Mouse (Mus musculus) ES-E14 (cell line): ENCODE data around the gene Kbtbd2. TPM values are rescaled to one million over a fixed set of nuclear protein-coding genes. Genes with fewer than 3 reads are reported as not detected.
A peak's percentile ranks its signal among the peaks of the same experiment; 100 is the strongest.

Source experiments
- DNase-seq: peaks from one replicate; pipeline ENCODE4 v3.0.0-alpha.2; 2013; ENCODE audit warnings: low read depth, low spot score
- H3K27ac ChIP-seq: 2 replicates; pipeline ENCODE4 v1.5.1; 2012; ENCODE audit warnings: low read depth, mild to moderate bottlenecking, low read length, moderate library complexity, mixed read lengths; ENCODE audit not compliant: poor library complexity, insufficient read depth, severe bottlenecking
- H3K36me3 ChIP-seq: 2 replicates; pipeline ENCODE4 v1.6.1; 2012; ENCODE audit warnings: mild to moderate bottlenecking, low read length, moderate library complexity, mixed read lengths; ENCODE audit not compliant: control insufficient read depth, poor library complexity, insufficient read depth, severe bottlenecking
- H3K4me1 ChIP-seq, 2 experiments: fragments of 150-350 bp in 1 of 2; sonication (generic) in 1 of 2; 2 replicates each; pipeline ENCODE4 v1.6.1; 2012; ENCODE audit warnings: low read length in 2 of 2, mild to moderate bottlenecking in 1 of 2, mixed read lengths in 1 of 2; ENCODE audit not compliant: control insufficient read depth in 2 of 2, insufficient read depth in 2 of 2, poor library complexity in 1 of 2
- H3K4me3 ChIP-seq, 2 experiments: fragments of 150-350 bp in 1 of 2; sonication (generic) in 1 of 2; 2 replicates each; pipeline ENCODE4 v1.5.1; 2012; ENCODE audit warnings: low read length in 2 of 2, low read depth in 1 of 2, mild to moderate bottlenecking in 1 of 2, mixed read lengths in 1 of 2; ENCODE audit not compliant: insufficient read depth in 1 of 2, poor library complexity in 1 of 2, severe bottlenecking in 1 of 2
- H3K9ac ChIP-seq: 2 replicates; pipeline ENCODE4 v1.6.1; 2012; ENCODE audit warnings: low read depth, mild to moderate bottlenecking, low read length, mixed read lengths; ENCODE audit not compliant: poor library complexity, insufficient read depth, severe bottlenecking
- H3K9me3 ChIP-seq: fragments of 150-350 bp; sonication (generic); 2 replicates; pipeline ENCODE4 v1.6.1; 2012; ENCODE audit warnings: low read depth, mild to moderate bottlenecking, low read length; ENCODE audit not compliant: control insufficient read depth, insufficient read depth
- CHD2 ChIP-seq: IDR thresholded peaks from 2 replicates; pipeline ENCODE4 v1.6.1; 2014; ENCODE audit warnings: mild to moderate bottlenecking, low read depth, low read length, inconsistent platforms
- HCFC1 ChIP-seq: IDR thresholded peaks from 2 replicates; pipeline ENCODE4 v1.6.1; 2012; ENCODE audit warnings: low read length, inconsistent platforms, borderline replicate concordance; ENCODE audit not compliant: insufficient read depth
- MAFK ChIP-seq: IDR thresholded peaks from 2 replicates; pipeline ENCODE4 v1.6.1; 2014; ENCODE audit warnings: mild to moderate bottlenecking, low read depth, low read length, inconsistent platforms; ENCODE audit not compliant: insufficient read depth
- ZC3H11A ChIP-seq: IDR thresholded peaks from 2 replicates; pipeline ENCODE4 v1.6.1; 2012; ENCODE audit warnings: low read depth, mild to moderate bottlenecking, inconsistent platforms, low read length, borderline replicate concordance
- ZNF384 ChIP-seq: IDR thresholded peaks from 2 replicates; pipeline ENCODE4 v1.6.1; 2012; ENCODE audit warnings: low read depth, low read length, inconsistent platforms
- in situ Hi-C, 2 experiments: fragments of 600-800 bp; cut with MboI; formaldehyde crosslinking; loops; one replicate each; pipeline ENCODE4 v1.15.1; 2025; ENCODE audit warnings: low sequenced_read_pairs in 2 of 2, inconsistent platforms in 1 of 2; ENCODE audit not compliant: unreplicated experiment in 2 of 2
- total RNA-seq: library from RNA; depleted of rRNA; stranded (reverse); fragments of 300-350 nt; gene quantifications from 2 replicates; pipeline ENCODE4 v1.2.3, GENCODE M21; 2012

Kbtbd2 gene
- total RNA-seq, 1 experiment = 24.8 TPM

GRCm38 (mm10) chr6:56825657-56826056 lies 28.0 kb upstream of the Kbtbd2 start:
- Histone ChIP-seq H3K9me3 (no peaks in the 10 kb centered on the region), H3K36me3 (no peaks in the 10 kb centered on the region), H3K4me1 (no peaks in the 10 kb centered on the region), H3K4me3 (no peak overlapping the region), H3K9ac (no peak overlapping the region), H3K27ac (no peak overlapping the region)
- TF ChIP-seq HCFC1 (no peak), ZNF384 (no peak), ZC3H11A (no peak)
- DNase-seq = no peak
- in situ Hi-C loops = no loop called here

DNA sequence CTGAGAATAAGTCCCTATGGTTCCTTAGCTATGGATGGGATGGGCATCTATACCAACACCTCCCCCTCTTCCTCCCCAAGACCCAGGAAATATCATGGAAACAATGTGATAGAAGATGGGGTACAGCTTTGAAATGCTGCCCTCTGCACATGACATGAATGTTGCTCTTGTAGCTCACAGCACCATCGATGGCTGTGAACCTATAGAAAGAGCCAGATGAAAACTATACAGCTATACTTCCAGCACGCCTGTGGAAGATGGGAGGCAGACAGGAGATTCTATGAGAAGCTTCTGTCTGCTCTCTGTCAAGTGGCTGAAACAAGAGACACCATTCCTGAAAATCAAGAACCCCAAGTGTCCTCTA lies 21.5 kb upstream of the Kbtbd2 start:
- no peak overlapping the region for H3K27ac ChIP-seq
- TF ChIP-seq ZC3H11A (no peak), ZNF384 (no peak), MAFK (no peak)
- no peak overlapping the region for H3K4me3 ChIP-seq
- no peak for DNase-seq
- H3K9ac ChIP-seq = no peak overlapping the region
- H3K36me3 ChIP-seq = no peaks in the 10 kb centered on the region
- no peaks in the 10 kb centered on the region for H3K4me1 ChIP-seq
- H3K9me3 ChIP-seq = no peaks in the 10 kb centered on the region
- in situ Hi-C loops = loop anchor here in 1 of 2 experiments (25.0 kb wide), 1 partner anchor 718 kb away; the partner anchor contains the start of gene Ppm1k

DNA sequence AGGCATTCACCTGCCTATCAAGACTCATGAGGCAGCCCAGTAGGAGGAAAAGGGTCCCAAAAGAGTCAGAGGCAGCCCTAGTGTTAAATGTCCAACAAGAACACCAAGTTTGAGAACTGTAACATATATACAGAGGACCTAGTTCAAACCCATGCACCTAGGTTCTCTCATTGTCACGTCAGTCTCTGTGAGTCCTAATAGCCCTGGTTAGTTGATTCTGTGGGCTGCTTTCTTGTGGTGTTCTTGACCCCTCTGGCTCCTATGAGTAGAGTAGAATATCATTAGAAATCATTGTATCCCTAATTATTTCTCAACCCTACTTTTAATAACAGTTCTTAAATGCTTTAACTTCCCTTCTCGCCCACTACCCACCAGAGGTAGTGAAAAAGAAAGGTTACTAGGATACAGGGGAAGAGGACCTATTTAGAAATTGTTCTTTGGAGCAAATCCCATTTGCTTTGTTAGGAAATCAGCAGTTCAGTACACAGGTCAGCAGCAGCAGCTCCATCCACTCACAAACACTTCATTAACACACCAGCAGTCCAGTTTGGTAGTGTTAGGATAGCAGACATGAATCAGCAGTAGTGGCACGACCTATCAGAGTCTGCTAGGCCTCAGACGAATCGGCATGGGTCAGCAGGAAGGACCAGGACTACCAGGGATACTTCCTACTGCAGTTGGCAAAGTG lies 21.0 kb upstream of the Kbtbd2 start:
- no peak for DNase-seq
- no peak for TF ChIP-seq MAFK
- no peak for TF ChIP-seq HCFC1
- no peak for TF ChIP-seq ZNF384
- TF ChIP-seq CHD2 = no peak
- no peak for TF ChIP-seq ZC3H11A
- H3K36me3 ChIP-seq = no peaks in the 10 kb centered on the region
- H3K9ac ChIP-seq = no peak overlapping the region
- H3K9me3 ChIP-seq = no peaks in the 10 kb centered on the region
- no peak overlapping the region for H3K27ac ChIP-seq
- in situ Hi-C loops = loop anchor here in 1 of 2 experiments (25.0 kb wide), 1 partner anchor 719 kb away; the partner anchor contains the start of gene Ppm1k
- H3K4me3 ChIP-seq = no peak overlapping the region
- H3K4me1 ChIP-seq = no peaks in the 10 kb centered on the region

- in situ Hi-C loops = loop anchor here in 1 of 2 experiments (25.0 kb wide), 1 partner anchor 724 kb away; the partner anchor contains the start of gene Ppm1k
- Histone ChIP-seq H3K9ac (no peak overlapping the region), H3K27ac (no peak overlapping the region), H3K9me3 (no peaks in the 10 kb centered on the region), H3K4me1 (no peaks in the 10 kb centered on the region), H3K36me3 (no peaks in the 10 kb centered on the region), H3K4me3 (no peak overlapping the region)
- DNase-seq = no peak
- TF ChIP-seq MAFK = no peak
- no peak for TF ChIP-seq ZNF384
These were observed 15.7 kb upstream of the Kbtbd2 start for GRCm38 (mm10) chr6:56813332-56813731.

DNA sequence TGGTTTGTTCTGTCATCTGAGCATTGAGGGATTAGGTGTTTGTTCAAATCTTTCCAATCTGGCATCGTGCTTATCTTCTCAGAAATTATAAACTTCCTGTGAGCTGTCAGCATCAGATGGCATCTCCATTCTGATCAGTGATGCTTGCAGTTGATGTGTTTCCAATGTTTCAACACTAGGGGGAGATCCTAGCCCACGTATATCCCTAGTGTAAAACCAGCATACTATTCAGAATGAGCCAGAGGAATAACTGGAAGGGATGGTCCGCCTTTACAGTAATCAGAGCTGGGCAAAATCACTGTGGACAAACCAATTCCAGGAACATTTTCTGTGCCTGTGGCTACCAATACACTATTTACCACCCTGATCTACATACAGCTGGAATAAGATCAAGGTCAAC lies 11.0 kb upstream of the Kbtbd2 start:
- Histone ChIP-seq H3K4me1 (no peaks in the 10 kb centered on the region), H3K9ac (no peak overlapping the region), H3K27ac (no peak overlapping the region), H3K36me3 (no peaks in the 10 kb centered on the region), H3K9me3 (no peaks in the 10 kb centered on the region), H3K4me3 (no peak overlapping the region)
- in situ Hi-C loops = loop anchor here in 1 of 2 experiments (10.0 to 25.0 kb wide), 2 partner anchors 96 to 729 kb away; partner anchors contain the start of gene Ppm1k
- TF ChIP-seq CHD2 = no peak
- peak; percentile 84 for TF ChIP-seq ZC3H11A
- no peak for DNase-seq
